Mouse (Mus musculus) lung, embryonic 16.5 days (tissue): ENCODE data around the gene Atrnl1. TPM values are rescaled to one million over a fixed set of nuclear protein-coding genes. Genes with fewer than 3 reads are reported as not detected.

Source experiments
- ATAC-seq: fragments of 200-750 bp; cut with Nextera tagmentation; 2 replicates; pipeline ENCODE4 v1.8.0; 2017; ENCODE audit warnings: low read depth, mild to moderate bottlenecking, moderate library complexity
- H3K27ac ChIP-seq: fragments of 300-500 bp; sonication (generic); 2 replicates; pipeline ENCODE4 v1.5.1; 2014; ENCODE audit warnings: mild to moderate bottlenecking, control low read depth, low read length
- H3K27me3 ChIP-seq: fragments of 300-500 bp; sonication (generic); 2 replicates; pipeline ENCODE4 v1.6.1; 2014; ENCODE audit warnings: low read depth, low read length, mixed read lengths; ENCODE audit not compliant: control insufficient read depth, insufficient read depth
- H3K36me3 ChIP-seq: fragments of 300-500 bp; sonication (generic); 2 replicates; pipeline ENCODE4 v1.6.1; 2014; ENCODE audit warnings: low read length; ENCODE audit not compliant: control insufficient read depth, insufficient read depth
- H3K4me1 ChIP-seq: fragments of 300-500 bp; sonication (generic); replicated peaks from 2 replicates; pipeline ENCODE4 v1.6.1; 2014; ENCODE audit warnings: low read length, mixed read lengths; ENCODE audit not compliant: control insufficient read depth, insufficient read depth
- H3K4me2 ChIP-seq: fragments of 300-500 bp; sonication (generic); 2 replicates; pipeline ENCODE4 v1.6.1; 2014; ENCODE audit warnings: low read depth, low read length, control low read depth
- H3K4me3 ChIP-seq: fragments of 300-500 bp; sonication (generic); 2 replicates; pipeline ENCODE4 v1.5.1; 2014; ENCODE audit warnings: mild to moderate bottlenecking, low read length, control low read depth
- H3K9ac ChIP-seq: fragments of 300-500 bp; sonication (generic); 2 replicates; pipeline ENCODE4 v1.6.1; 2014; ENCODE audit warnings: low read length, control low read depth
- H3K9me3 ChIP-seq: fragments of 300-500 bp; sonication (generic); 2 replicates; pipeline ENCODE4 v1.6.1; 2016; ENCODE audit warnings: low read length; ENCODE audit not compliant: control insufficient read depth
- WGBS: fragments of 180-500 bp; shearing (Covaris S2); extraction: QIAGEN DNeasy Blood & Tissue Kit; methylation state at CpG from one replicate; pipeline ENCODE4 v1.1.7; 2014; 5-methylcytosine and 5-hydroxymethylcytosine counted together
- polyA plus RNA-seq: library from polyadenylated mRNA; unstranded; fragments of >200 nt; fragmentation: Nextera tagmentation; extraction: Ambion mirVana; gene quantifications from 2 replicates; pipeline ENCODE4 v1.2.1, GENCODE M21; 2015

The Atrnl1 gene
- polyA plus RNA-seq, 1 experiment from 2014 or later, result 5.0 TPM

DNA sequence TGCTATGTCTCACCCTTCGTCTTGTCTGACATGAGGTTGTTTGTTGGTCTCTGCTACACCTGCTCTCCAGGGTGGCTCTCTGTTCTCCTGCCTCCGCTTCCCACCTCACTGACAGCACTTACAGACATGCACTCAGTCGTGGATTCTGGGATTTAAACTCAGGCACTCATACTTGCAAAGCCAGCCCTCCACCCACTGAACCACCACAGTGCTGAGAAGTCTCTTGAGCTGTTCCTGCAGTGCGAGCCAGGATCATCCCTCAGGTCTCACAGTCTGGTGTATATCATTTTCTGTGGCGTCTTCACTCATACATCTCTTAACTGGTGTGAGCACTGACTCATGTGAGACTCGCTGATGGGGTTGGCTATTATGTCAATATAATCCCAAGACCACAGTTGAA lies 353.0 kb downstream of the Atrnl1 start:
- no peak for ATAC-seq
- H3K27ac ChIP-seq, result no peak overlapping the region
- no peak overlapping the region for H3K4me3 ChIP-seq
- no peaks in the 10 kb centered on the region for H3K4me1 ChIP-seq
- no peaks in the 10 kb centered on the region for H3K9me3 ChIP-seq
- no peaks in the 10 kb centered on the region for H3K36me3 ChIP-seq
- H3K27me3 ChIP-seq, result no peaks in the 10 kb centered on the region
- H3K4me2 ChIP-seq, result no peak overlapping the region
- WGBS, result 83% methylated on average over 6 of the region's 6 CpGs
- H3K9ac ChIP-seq, result no peak overlapping the region

DNA sequence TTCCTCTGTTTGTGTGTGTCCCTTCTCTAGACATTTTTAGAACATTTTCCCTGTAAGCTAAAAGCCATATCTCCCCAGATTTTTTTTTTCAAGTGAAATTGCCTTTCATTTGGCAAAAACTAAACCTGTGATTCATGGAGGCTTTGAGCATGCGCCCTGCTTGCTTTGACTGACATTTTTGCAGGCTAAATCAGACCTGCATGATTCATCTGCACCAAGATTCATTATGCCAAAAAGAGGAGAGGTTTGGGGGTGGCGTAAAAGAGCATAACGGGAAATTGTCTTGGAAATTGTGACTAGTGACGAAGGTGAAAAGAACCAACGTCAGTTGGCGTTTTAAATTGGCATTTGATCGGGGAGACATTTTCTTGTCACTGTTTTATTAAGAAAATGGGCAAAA lies 358.9 kb downstream of the Atrnl1 start:
- 87% methylated on average over 7 of the region's 7 CpGs for WGBS
- no peak for ATAC-seq
- H3K36me3 ChIP-seq, result no peaks in the 10 kb centered on the region

DNA sequence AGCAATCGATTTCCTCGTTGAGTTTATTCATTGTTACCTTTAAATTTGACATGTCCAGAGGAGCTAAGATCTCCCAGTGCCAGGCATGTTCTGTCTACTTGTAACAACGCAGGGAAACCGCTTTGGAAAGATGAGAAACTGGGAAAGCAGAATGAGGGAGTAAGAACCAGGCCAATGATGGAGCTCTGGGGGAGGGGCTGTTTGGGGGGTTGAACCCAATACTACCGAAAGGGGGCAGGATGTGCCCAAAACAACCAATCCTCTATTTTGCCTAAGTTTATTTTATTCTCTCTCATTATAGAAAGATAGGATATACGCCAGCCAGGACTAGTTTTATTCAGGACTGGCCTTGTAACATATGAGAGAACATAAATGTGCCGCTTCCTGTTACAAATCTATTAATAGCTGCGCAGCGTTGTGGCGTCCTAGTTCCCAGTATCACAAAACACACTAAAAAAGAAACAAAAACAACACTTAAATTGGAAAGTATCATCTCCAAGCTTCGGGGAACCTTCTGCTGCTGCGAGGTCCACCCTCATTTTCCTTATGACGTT lies 359.6 kb downstream of the Atrnl1 start:
- Histone ChIP-seq H3K4me2 (no peak overlapping the region), H3K27me3 (no peaks in the 10 kb centered on the region), H3K9ac (no peak overlapping the region), H3K27ac (no peak overlapping the region), H3K36me3 (no peaks in the 10 kb centered on the region), H3K9me3 (no peaks in the 10 kb centered on the region), H3K4me3 (no peak overlapping the region), H3K4me1 (no peaks in the 10 kb centered on the region)
- ATAC-seq, result no peak
- 71% methylated on average over 13 of the region's 13 CpGs for WGBS

More for the DNA sequence above, 358.9 kb downstream of the Atrnl1 start:
- H3K9ac ChIP-seq, result no peak overlapping the region
- no peak overlapping the region for H3K4me2 ChIP-seq
- no peaks in the 10 kb centered on the region for H3K27me3 ChIP-seq
- H3K27ac ChIP-seq, result no peak overlapping the region
- H3K9me3 ChIP-seq, result no peaks in the 10 kb centered on the region
- no peak overlapping the region for H3K4me3 ChIP-seq
- H3K4me1 ChIP-seq, result no peaks in the 10 kb centered on the region

DNA sequence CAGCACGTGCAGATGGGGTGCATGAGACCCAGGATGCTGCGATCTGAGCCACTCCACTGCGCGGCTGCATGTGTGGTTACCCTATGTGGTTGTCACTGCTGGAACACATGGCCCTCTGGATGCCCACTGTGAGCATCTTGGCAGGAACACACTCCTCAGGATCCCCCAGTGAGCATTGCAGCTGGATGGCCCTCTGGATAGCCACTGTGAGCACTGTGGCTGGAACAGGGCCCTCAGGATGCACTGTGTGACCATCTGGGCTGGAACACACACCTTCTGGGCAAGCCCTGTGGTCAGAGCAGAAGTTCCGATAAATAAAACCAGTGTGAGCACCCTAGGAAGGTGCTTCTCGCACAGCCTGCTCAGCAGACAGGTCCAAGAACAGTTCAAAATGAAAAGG lies 364.4 kb downstream of the Atrnl1 start:
- no peaks in the 10 kb centered on the region for H3K4me1 ChIP-seq
- no peak for ATAC-seq
- H3K36me3 ChIP-seq, result no peaks in the 10 kb centered on the region; the same call in 1 of the 2 replicates
- H3K4me3 ChIP-seq, result no peak overlapping the region
- H3K9me3 ChIP-seq, result no peaks in the 10 kb centered on the region
- no peak overlapping the region for H3K27ac ChIP-seq
- H3K4me2 ChIP-seq, result no peak overlapping the region
- no peak overlapping the region for H3K9ac ChIP-seq
- 91% methylated on average over 6 of the region's 6 CpGs for WGBS
- H3K27me3 ChIP-seq, result no peaks in the 10 kb centered on the region

DNA sequence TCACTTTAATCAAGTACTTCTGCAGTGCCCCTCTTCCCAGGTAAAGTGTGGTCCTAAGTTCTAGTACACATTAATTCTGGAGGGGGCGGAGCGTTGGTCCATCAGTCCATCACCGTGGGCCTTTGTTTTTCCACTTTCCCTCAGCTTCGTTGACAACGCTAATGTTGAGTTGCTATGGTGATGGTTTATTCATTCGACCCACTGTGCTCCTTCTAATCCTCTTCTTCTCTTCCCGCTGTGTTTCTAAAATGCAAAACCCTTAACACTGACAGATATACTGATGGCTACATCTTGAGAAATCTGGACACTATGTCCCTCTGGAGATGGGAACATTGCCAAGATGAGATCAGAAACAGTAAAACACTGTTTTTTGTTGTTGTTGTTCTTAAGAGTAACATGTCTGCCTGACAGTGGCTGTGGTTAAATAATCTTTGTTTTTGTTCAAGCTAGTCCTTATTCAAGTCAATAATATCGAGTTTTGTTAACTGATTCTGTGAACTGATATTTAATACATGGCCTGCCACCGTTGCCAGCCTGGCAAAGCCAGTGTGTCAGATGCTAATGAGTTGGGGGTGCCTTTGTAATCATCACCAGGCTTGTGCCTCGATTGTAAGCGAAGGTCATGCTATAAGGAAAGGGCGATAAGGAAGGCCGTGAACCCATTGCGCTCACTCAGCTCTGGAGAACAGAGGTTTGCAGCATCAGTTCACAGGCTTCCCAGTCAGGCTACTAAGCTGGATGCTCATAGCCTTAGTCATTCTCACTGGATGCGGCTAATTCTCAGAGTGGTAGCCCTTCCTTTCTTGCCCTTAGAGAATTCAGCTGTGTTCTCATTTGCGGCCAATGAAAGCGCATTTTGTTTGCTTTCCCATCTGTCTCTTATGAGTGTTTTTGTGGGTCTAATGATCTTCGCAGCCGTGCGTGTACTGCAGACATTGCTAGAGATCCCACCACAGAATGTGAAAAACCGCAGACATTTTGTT lies 375.4 kb downstream of the Atrnl1 start:
- no peak for ATAC-seq
- Histone ChIP-seq H3K4me2 (no peak overlapping the region), H3K4me1 (no peaks in the 10 kb centered on the region), H3K27me3 (no peaks in the 10 kb centered on the region), H3K27ac (no peak overlapping the region), H3K9ac (no peak overlapping the region), H3K9me3 (no peaks in the 10 kb centered on the region; the same call in 1 of the 2 replicates), H3K36me3 (no peaks in the 10 kb centered on the region), H3K4me3 (no peak overlapping the region)
- 85% methylated on average over 21 of the region's 21 CpGs for WGBS

DNA sequence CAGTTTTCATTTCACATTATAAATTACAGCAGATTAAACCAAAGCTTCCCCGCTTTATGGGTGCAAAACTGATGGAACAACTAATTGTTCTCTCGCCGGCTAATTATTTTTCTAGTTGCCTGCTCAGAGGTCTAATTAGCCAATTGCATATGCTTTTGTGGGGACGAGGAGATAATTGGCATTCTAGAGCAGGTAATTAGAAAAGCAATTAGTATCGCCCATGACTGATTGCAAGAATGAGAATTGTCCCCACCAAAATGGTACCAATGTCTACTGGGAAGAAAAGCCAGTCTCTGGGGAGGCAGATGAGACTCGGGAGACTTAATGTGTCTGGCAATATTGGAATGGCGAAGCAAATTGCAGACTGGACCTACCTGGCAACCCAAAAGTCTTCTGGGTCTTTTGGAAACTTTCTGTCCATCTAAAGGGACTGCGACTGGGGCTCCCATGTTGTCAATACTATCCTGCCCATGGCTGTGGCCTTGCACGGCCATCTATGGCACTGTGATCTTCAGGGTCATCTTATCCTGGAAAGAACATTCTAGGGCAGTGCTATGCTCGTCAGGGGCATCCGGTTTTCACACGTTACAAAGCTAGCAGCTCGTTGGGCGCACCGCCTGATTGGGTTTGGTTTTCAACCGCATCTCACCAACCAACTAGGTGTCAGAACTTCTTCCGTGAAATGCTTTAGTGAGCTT lies 377.0 kb downstream of the Atrnl1 start:
- no peak overlapping the region for H3K9ac ChIP-seq
- H3K36me3 ChIP-seq, result no peaks in the 10 kb centered on the region
- H3K27me3 ChIP-seq, result no peaks in the 10 kb centered on the region
- no peaks in the 10 kb centered on the region; the same call in 1 of the 2 replicates for H3K9me3 ChIP-seq
- H3K27ac ChIP-seq, result no peak overlapping the region
- H3K4me3 ChIP-seq, result no peak overlapping the region
- ATAC-seq, result no peak
- 91% methylated on average over 17 of the region's 17 CpGs for WGBS
- H3K4me2 ChIP-seq, result no peak overlapping the region
- H3K4me1 ChIP-seq, result no peaks in the 10 kb centered on the region

DNA sequence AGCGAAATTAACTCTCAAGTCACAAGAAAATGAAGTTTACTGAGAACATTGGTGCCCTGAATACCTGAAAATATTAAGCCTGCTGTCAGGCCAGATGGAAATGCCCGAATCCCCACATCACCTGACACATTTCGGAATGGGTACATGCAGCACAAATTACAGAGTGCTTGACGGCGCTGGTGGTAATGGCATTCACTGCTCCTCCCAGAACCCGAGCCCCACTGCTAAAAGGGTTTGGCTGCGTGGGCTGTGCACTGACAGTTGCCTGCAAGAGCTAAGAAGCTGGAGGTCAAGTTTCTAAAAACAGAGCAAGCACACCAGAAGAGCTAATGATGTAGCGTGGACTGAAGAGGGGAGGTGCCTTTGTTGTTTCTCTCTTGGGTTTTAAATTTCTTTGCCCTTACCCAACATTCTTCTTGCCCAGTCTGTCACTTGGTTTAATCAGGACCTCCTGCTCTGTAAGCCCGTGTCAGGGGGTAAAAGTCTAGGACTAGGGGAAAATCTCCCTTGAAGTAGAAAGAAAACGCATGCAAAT lies 377.8 kb downstream of the Atrnl1 start:
- H3K4me1 ChIP-seq, result no peaks in the 10 kb centered on the region
- H3K36me3 ChIP-seq, result no peaks in the 10 kb centered on the region
- H3K9me3 ChIP-seq, result no peaks in the 10 kb centered on the region; the same call in 1 of the 2 replicates
- H3K4me2 ChIP-seq, result no peak overlapping the region
- H3K9ac ChIP-seq, result no peak overlapping the region
- no peaks in the 10 kb centered on the region for H3K27me3 ChIP-seq
- no peak overlapping the region for H3K4me3 ChIP-seq
- WGBS, result 59% methylated on average over 10 of the region's 10 CpGs
- no peak overlapping the region for H3K27ac ChIP-seq
- ATAC-seq, result no peak

DNA sequence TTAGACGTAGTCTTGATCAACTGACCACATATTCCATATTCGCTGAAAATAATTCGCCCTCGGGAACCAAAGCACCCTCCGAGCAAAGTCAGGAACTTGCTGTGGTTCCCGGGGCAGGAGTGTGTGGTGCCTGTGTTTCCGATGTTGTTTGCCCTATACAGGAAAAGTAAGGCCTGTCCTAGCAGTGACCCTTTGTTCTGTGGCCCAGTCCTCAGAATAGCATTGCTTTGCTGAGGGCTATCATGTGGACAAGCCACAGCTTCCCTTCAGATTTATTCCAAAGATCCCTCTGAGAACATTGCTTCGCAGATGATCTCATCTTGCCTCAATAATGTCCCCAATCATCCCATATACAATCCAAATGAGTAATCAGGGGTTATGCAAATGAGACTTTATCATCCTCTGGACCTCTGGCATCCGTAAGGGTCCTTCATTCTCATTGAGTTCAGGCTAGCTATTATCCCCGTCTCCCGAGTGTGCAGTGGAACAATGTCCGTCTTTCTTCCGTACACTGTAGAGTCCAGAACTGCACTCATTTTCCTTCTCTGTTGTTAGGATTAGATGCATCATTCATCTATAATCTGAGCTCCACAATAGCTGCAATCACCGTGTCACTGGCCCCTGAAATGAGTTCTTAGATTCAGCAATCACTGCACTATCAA lies 380.4 kb downstream of the Atrnl1 start:
- Histone ChIP-seq H3K36me3 (no peaks in the 10 kb centered on the region), H3K4me1 (no peaks in the 10 kb centered on the region), H3K27me3 (no peaks in the 10 kb centered on the region), H3K27ac (no peak overlapping the region), H3K4me2 (no peak overlapping the region), H3K9me3 (no peaks in the 10 kb centered on the region; the same call in 1 of the 2 replicates), H3K9ac (no peak overlapping the region), H3K4me3 (no peak overlapping the region)
- WGBS, result 87% methylated on average over 14 of the region's 14 CpGs
- no peak for ATAC-seq
